Mouse (Mus musculus) embryonic facial prominence, embryonic 11.5 days (tissue): ENCODE results near the gene Klhdc10. TPM values are rescaled to one million over a fixed set of nuclear protein-coding genes. Genes with fewer than 3 reads are reported as not detected.
A peak's percentile ranks its signal among the peaks of the same experiment; 100 is the strongest.
"Not testable (repeated sequence)": the region's sequence is repeated elsewhere in the genome, so short reads cannot be mapped to it uniquely, and the experiment has no call there.

Experiments
- ATAC-seq: fragments of 200-750 bp; cut with Nextera tagmentation; replicated peaks from 2 replicates; pipeline ENCODE4 v1.8.0; 2017; ENCODE audit warnings: low read depth; ENCODE audit not compliant: insufficient number of reproducible peaks, low FRiP score, low TSS enrichment
- DNase-seq: peaks from one replicate; pipeline ENCODE4 v3.0.0-alpha.2; 2015; ENCODE audit warnings: low spot score
- H3K27ac ChIP-seq: fragments of 300-500 bp; sonication (generic); replicated peaks from 2 replicates; pipeline ENCODE4 v1.5.1; 2014; ENCODE audit warnings: mild to moderate bottlenecking, low read depth, low read length, control low read depth
- H3K27me3 ChIP-seq: fragments of 300-500 bp; sonication (generic); 2 replicates; pipeline ENCODE4 v1.6.1; 2014; ENCODE audit warnings: mild to moderate bottlenecking, low read length, moderate library complexity, mixed read lengths; ENCODE audit not compliant: control insufficient read depth, insufficient read depth
- H3K36me3 ChIP-seq: fragments of 300-500 bp; sonication (generic); replicated peaks from 2 replicates; pipeline ENCODE4 v1.6.1; 2014; ENCODE audit warnings: low read depth, mild to moderate bottlenecking, low read length, moderate library complexity, mixed read lengths; ENCODE audit not compliant: control insufficient read depth, insufficient read depth
- H3K4me1 ChIP-seq: fragments of 300-500 bp; sonication (generic); 2 replicates; pipeline ENCODE4 v1.6.1; 2014; ENCODE audit warnings: low read length, mixed read lengths; ENCODE audit not compliant: control insufficient read depth, insufficient read depth
- H3K4me2 ChIP-seq: fragments of 300-500 bp; sonication (generic); 2 replicates; pipeline ENCODE4 v1.6.1; 2014; ENCODE audit warnings: low read depth, mild to moderate bottlenecking, control low read depth, low read length, moderate library complexity
- H3K4me3 ChIP-seq: fragments of 300-500 bp; sonication (generic); 2 replicates; pipeline ENCODE4 v1.5.1; 2014; ENCODE audit warnings: low read depth, low read length, control low read depth
- H3K9ac ChIP-seq: fragments of 300-500 bp; sonication (generic); replicated peaks from 2 replicates; pipeline ENCODE4 v1.6.1; 2014; ENCODE audit warnings: mild to moderate bottlenecking, control low read depth, low read length
- H3K9me3 ChIP-seq: fragments of 300-500 bp; sonication (generic); replicated peaks from 2 replicates; pipeline ENCODE4 v1.6.1; 2016; ENCODE audit warnings: mild to moderate bottlenecking, low read length, inconsistent platforms, mixed read lengths; ENCODE audit not compliant: control insufficient read depth
- WGBS: fragments of 180-500 bp; shearing (Covaris S2); extraction: QIAGEN DNeasy Blood & Tissue Kit; methylation state at CpG from one replicate; pipeline ENCODE4 v1.1.7; 2014; 5-methylcytosine and 5-hydroxymethylcytosine counted together
- polyA plus RNA-seq: library from polyadenylated mRNA; unstranded; fragments of >200 nt; fragmentation: Nextera tagmentation; extraction: Ambion mirVana; gene quantifications from 2 replicates; pipeline ENCODE4 v1.2.1, GENCODE M21; 2014

Klhdc10 gene
- polyA plus RNA-seq, 1 experiment from 2014 or later = 33.9 TPM

GRCm38 (mm10) chr6:30390271-30390670 lies 11.4 kb upstream of the Klhdc10 start:
- WGBS = 26% methylated on average over 4 of the region's 4 CpGs
- ATAC-seq, DNase-seq, H3K9me3 ChIP-seq, H3K36me3 ChIP-seq, H3K4me1 ChIP-seq, H3K27me3 ChIP-seq, H3K27ac ChIP-seq: not testable (repeated sequence)
- H3K4me2 ChIP-seq = peak overlapping the region; percentile 26
- peak overlapping the region; percentile 62 for H3K4me3 ChIP-seq
- peak overlapping the region; percentile 73 for H3K9ac ChIP-seq

- H3K4me3 ChIP-seq = peak within 1 kb of the TSS; percentile 62
- peak; percentile 67; the same call in 1 of the 2 replicates for ATAC-seq
- H3K27me3 ChIP-seq = no peaks in the 10 kb centered on the region
- no peak within 1 kb of the TSS for H3K27ac ChIP-seq
- peak within 1 kb of the TSS; percentile 73 for H3K9ac ChIP-seq
- 17% methylated on average over 33 of the region's 33 CpGs for WGBS
- no peaks in the 10 kb centered on the region for H3K4me1 ChIP-seq
- no peaks in the 10 kb centered on the region for H3K9me3 ChIP-seq
- H3K4me2 ChIP-seq = peak within 1 kb of the TSS; percentile 26
- DNase-seq = peak; percentile 90
- H3K36me3 ChIP-seq = no peaks in the 10 kb centered on the region
Observed at GRCm38 (mm10) chr6:30390714-30391697, 10.7 kb upstream of the Klhdc10 start, which contains the start of gene Zc3hc1. Gene Zc3hc1, minus strand, starts transcription at chr6:30391028.

- Histone ChIP-seq H3K9me3 (no peaks in the 10 kb centered on the region), H3K4me1 (no peaks in the 10 kb centered on the region), H3K36me3 (no peaks in the 10 kb centered on the region), H3K4me2 (no peak overlapping the region), H3K4me3 (no peak overlapping the region), H3K27ac (no peak overlapping the region), H3K27me3 (no peaks in the 10 kb centered on the region), H3K9ac (no peak overlapping the region)
- DNase-seq = no peak
- 87% methylated on average over 7 of the region's 7 CpGs for WGBS
- no peak for ATAC-seq
Observed at GRCm38 (mm10) chr6:30391996-30392395, 9.7 kb upstream of the Klhdc10 start.

- H3K4me2 ChIP-seq = no peak overlapping the region
- no peak overlapping the region for H3K27ac ChIP-seq
- whole genome bisulfite sequencing = 85% methylated on average over 5 of the region's 5 CpGs
- no peak overlapping the region for H3K9ac ChIP-seq
- DNase-seq (no peak), ATAC-seq (no peak)
- H3K9me3 ChIP-seq = no peaks in the 10 kb centered on the region
- H3K27me3 ChIP-seq = no peaks in the 10 kb centered on the region
- H3K36me3 ChIP-seq = no peaks in the 10 kb centered on the region
- H3K4me1 ChIP-seq = no peaks in the 10 kb centered on the region
- no peak overlapping the region for H3K4me3 ChIP-seq
Observed at GRCm38 (mm10) chr6:30400146-30400545, 1.5 kb upstream of the Klhdc10 start.

- Histone ChIP-seq H3K27ac (peak overlapping the region; percentile 92), H3K9ac (peak overlapping the region; percentile 66), H3K9me3 (no peaks in the 10 kb centered on the region), H3K36me3 (no peaks in the 10 kb centered on the region), H3K4me3 (peak overlapping the region; percentile 87), H3K27me3 (no peaks in the 10 kb centered on the region), H3K4me1 (no peaks in the 10 kb centered on the region), H3K4me2 (peak overlapping the region; percentile 31)
- DNase-seq (peak; percentile 31), ATAC-seq (no peak)
- 10% methylated on average over 7 of the region's 7 CpGs for WGBS
Observed at GRCm38 (mm10) chr6:30400716-30401115, 952 bp upstream of the Klhdc10 start.

DNA sequence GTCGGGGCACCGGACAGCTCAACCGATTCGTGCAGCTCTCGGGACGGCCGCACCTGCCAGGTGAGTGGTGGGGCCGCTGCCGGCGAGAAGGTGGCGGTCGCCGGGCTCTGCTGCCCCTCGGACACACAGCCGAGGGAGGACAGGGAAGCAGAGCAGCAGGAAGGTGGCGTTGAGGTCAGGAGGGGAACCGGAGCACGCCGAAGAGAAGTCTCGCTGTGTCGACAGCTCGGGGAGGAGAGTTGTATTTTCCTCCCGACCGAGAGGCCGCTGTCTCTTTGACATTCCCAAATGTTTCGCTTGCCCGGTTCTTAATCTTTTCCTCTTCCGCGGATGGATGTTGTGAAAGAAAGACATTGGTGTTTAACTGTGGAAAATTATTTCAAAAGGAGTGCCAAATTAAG lies 423 bp downstream of the Klhdc10 start:
- H3K36me3 ChIP-seq = no peaks in the 10 kb centered on the region
- under 1% methylated on average over 29 of the region's 29 CpGs for WGBS
- H3K9me3 ChIP-seq = no peaks in the 10 kb centered on the region
- H3K4me3 ChIP-seq = peak overlapping the region; percentile 87
- ATAC-seq = 0 out of 2 replicates have a peak, but pooled peaks have one; percentile 2
- peak overlapping the region; percentile 51 for H3K4me2 ChIP-seq
- H3K9ac ChIP-seq = peak overlapping the region; percentile 89
- no peaks in the 10 kb centered on the region for H3K4me1 ChIP-seq
- H3K27ac ChIP-seq = peak overlapping the region; percentile 92
- no peaks in the 10 kb centered on the region for H3K27me3 ChIP-seq
- DNase-seq = peak; percentile 41

DNA sequence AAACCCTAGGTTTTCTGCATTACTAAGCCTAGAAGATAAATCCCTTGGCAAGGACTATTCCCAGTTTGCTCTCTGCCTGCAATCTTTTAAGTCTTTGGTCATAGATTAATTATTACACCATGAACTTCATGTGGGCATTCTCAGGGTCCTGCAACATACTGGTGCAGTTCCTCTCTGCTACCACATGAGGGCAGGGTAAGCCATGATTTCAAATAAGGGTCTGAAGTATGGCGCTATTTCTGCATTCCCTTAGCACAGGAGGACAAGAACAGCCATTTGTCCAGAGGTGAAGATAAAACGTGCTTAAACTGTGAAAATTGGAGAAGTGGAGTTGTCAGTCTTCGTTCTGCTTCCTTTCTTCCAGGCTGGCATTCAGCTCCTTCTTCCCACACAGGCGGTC lies 1.8 kb downstream of the Klhdc10 start:
- Histone ChIP-seq H3K4me1 (no peaks in the 10 kb centered on the region), H3K4me2 (0 out of 2 replicates have a peak overlapping the region, but pooled peaks have one; percentile 2), H3K9ac (no peak overlapping the region), H3K36me3 (no peaks in the 10 kb centered on the region), H3K9me3 (no peaks in the 10 kb centered on the region), H3K27ac (no peak overlapping the region), H3K4me3 (no peak overlapping the region), H3K27me3 (no peaks in the 10 kb centered on the region)
- 23% methylated on average over 4 of the region's 4 CpGs for WGBS
- ATAC-seq (no peak), DNase-seq (peak; percentile 87)

DNA sequence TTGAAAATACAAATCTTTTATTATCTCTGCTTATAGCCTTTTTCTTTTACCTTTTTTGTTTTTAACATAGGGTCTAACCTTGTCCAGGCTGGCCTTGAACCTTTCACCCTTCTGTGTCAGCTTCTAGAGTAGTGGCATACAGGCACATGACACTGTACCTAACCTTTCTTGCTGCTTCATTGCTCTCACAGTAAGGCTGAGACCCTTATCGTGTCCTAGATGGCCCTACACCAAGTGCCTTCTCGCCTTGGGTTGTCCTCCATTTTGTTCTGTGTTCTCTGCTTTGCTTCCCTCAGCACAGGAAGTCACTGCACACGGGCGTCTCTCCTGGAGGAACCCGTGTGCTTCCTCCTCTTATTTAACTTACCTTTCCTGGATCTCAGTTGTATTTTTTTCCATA lies 3.0 kb downstream of the Klhdc10 start:
- Histone ChIP-seq H3K4me3 (no peak overlapping the region), H3K36me3 (no peaks in the 10 kb centered on the region), H3K9me3 (no peaks in the 10 kb centered on the region), H3K27me3 (no peaks in the 10 kb centered on the region), H3K4me2 (no peak overlapping the region), H3K4me1 (no peaks in the 10 kb centered on the region), H3K27ac (no peak overlapping the region), H3K9ac (no peak overlapping the region)
- 84% methylated on average over 5 of the region's 5 CpGs for WGBS
- ATAC-seq (no peak), DNase-seq (no peak)
